Mouse (Mus musculus): ENCODE results near the gene Ddi2.

- no peak for TF ChIP-seq CTCF (IDR thresholded peaks at IDR 0.05; ENCODE audit: borderline replicate concordance, insufficient read depth, low read length)
- no peak for TF ChIP-seq POLR2A (IDR thresholded peaks at IDR 0.05; ENCODE audit: low read depth, low read length)
Measured at GRCm38 (mm10) chr4:141704625-141705024, 18.6 kb downstream of the Ddi2 start.

Data from embryonic fibroblast, embryonic 13.5 days (primary cell).